Mouse (Mus musculus) liver, embryonic 16.5 days (tissue): ENCODE data around the gene Yif1b. TPM values are rescaled to one million over a fixed set of nuclear protein-coding genes. Genes with fewer than 3 reads are reported as not detected.

Experiments
- ATAC-seq: fragments of 200-750 bp; cut with Nextera tagmentation; 2 replicates; pipeline ENCODE4 v1.8.0; 2017; ENCODE audit warnings: low read depth, mild to moderate bottlenecking, moderate number of reproducible peaks, moderate library complexity
- H3K27ac ChIP-seq: fragments of 300-500 bp; sonication (generic); 2 replicates; pipeline ENCODE4 v1.5.1; 2014; ENCODE audit warnings: mild to moderate bottlenecking, low read length
- H3K27me3 ChIP-seq: fragments of 300-500 bp; sonication (generic); 2 replicates; pipeline ENCODE4 v1.6.1; 2014; ENCODE audit warnings: low read depth, low read length, mixed read lengths; ENCODE audit not compliant: control insufficient read depth, insufficient read depth
- H3K36me3 ChIP-seq: fragments of 300-500 bp; sonication (generic); 2 replicates; pipeline ENCODE4 v1.6.1; 2014; ENCODE audit warnings: mild to moderate bottlenecking; ENCODE audit not compliant: control insufficient read depth, insufficient read depth
- H3K4me1 ChIP-seq: fragments of 300-500 bp; sonication (generic); 2 replicates; pipeline ENCODE4 v1.6.1; 2014; ENCODE audit warnings: low read depth, low read length, mixed read lengths; ENCODE audit not compliant: control insufficient read depth
- H3K4me2 ChIP-seq: fragments of 300-500 bp; sonication (generic); 2 replicates; pipeline ENCODE4 v1.6.1; 2014; ENCODE audit warnings: low read depth, low read length, mixed read lengths
- H3K4me3 ChIP-seq: fragments of 300-500 bp; sonication (generic); 2 replicates; pipeline ENCODE4 v1.5.1; 2014; ENCODE audit warnings: low read depth, mild to moderate bottlenecking, low read length
- H3K9ac ChIP-seq: fragments of 300-500 bp; sonication (generic); 2 replicates; pipeline ENCODE4 v1.6.1; 2014; ENCODE audit warnings: low read depth, low read length
- H3K9me3 ChIP-seq: fragments of 300-500 bp; sonication (generic); replicated peaks from 2 replicates; pipeline ENCODE4 v1.6.1; 2016; ENCODE audit warnings: low read length; ENCODE audit not compliant: control insufficient read depth
- WGBS: fragments of 180-500 bp; shearing (Covaris S2); extraction: QIAGEN DNeasy Blood & Tissue Kit; methylation state at CpG from one replicate; pipeline ENCODE4 v1.1.7; 2014; ENCODE audit not compliant: insufficient replicate concordance; 5-methylcytosine and 5-hydroxymethylcytosine counted together
- polyA plus RNA-seq: library from polyadenylated mRNA; unstranded; fragments of >200 nt; fragmentation: Nextera tagmentation; extraction: Ambion mirVana; gene quantifications from 2 replicates; pipeline ENCODE4 v1.2.1, GENCODE M21; 2015

Yif1b gene
- polyA plus RNA-seq, 1 experiment from 2014 or later: 40.3 TPM

DNA sequence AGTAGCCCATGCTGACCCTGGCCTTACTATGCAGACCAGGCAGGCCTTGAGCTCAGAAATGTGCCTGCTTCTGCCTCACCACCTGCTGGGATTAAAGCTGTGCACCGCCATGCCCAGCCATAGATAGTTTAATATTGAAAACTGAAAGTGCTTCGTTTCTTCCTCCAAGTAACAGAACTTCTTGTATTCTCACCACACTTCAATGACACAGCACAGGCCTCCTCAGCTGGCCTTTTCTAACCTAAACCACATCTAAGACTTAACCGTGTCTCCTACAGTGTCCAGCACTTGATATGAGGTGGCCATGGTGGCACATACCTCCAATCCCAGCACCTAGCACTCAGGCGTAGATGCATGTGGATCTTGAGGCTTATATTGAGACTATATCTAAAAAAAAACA lies 32.3 kb downstream of the Yif1b start:
- 55% methylated on average over 4 of the region's 4 CpGs for WGBS
- no peaks in the 10 kb centered on the region for H3K9me3 ChIP-seq
- no peak for ATAC-seq
- no peak overlapping the region for H3K9ac ChIP-seq
- no peak overlapping the region for H3K27ac ChIP-seq
- H3K4me3 ChIP-seq: no peak overlapping the region
- H3K4me2 ChIP-seq: no peak overlapping the region
- H3K27me3 ChIP-seq: no peaks in the 10 kb centered on the region
- no peaks in the 10 kb centered on the region for H3K4me1 ChIP-seq
- H3K36me3 ChIP-seq: no peaks in the 10 kb centered on the region

DNA sequence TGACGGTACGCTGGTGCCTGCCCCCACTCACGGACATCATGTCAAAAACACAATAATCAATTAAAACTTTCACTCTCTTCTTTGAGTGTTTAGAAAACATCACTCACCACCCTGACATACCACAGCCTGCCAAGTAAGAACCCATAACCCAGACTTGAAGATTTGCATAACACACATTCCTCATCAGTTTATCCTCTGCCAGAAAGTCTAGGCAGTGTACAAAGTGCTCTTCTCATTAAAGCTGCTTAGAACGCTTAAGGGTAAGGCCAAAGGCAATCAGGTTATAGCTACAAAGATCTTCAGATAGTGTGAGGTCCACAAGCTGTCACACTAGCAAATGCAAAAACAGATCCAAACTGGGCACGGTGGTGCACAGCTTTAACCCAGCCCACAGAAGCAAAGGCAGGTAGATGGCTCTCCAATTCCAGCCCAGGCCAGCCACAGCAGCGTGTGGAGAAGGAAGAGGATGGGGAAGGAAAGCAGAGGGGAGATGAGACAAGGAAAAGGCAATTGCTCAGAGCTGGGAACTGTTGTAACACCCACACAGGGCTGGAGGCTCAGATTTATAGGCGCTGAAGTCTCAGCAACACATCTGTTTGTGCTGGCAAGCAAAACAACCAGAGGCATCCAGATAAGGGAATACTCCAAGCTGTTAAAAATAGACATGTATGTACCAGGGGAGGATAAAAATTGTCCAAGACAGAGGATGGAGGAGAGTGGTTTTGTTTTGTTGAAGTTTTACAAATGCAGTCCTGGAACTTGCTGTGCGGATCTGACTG lies 33.7 kb downstream of the Yif1b start:
- Histone ChIP-seq H3K9ac (no peak overlapping the region), H3K9me3 (no peaks in the 10 kb centered on the region), H3K27me3 (no peaks in the 10 kb centered on the region), H3K4me3 (no peak overlapping the region), H3K27ac (no peak overlapping the region), H3K4me2 (no peak overlapping the region), H3K36me3 (no peaks in the 10 kb centered on the region), H3K4me1 (no peaks in the 10 kb centered on the region)
- ATAC-seq: no peak
- WGBS: 65% methylated on average over 8 of the region's 8 CpGs

GRCm38 (mm10) chr7:29276715-29277114 lies 38.6 kb downstream of the Yif1b start:
- no peak overlapping the region for H3K4me2 ChIP-seq
- H3K9me3 ChIP-seq: no peaks in the 10 kb centered on the region
- H3K36me3 ChIP-seq: no peaks in the 10 kb centered on the region
- ATAC-seq: no peak
- H3K4me3 ChIP-seq: no peak overlapping the region
- H3K9ac ChIP-seq: no peak overlapping the region
- peaks cover 2% of the 10 kb centered on the region for H3K4me1 ChIP-seq
- H3K27me3 ChIP-seq: peaks cover 7% of the 10 kb centered on the region
- no peak overlapping the region for H3K27ac ChIP-seq
- WGBS: 63% methylated on average over 5 of the region's 5 CpGs

- Histone ChIP-seq H3K9ac (no peak overlapping the region), H3K27ac (no peak overlapping the region), H3K27me3 (peaks cover 11% of the 10 kb centered on the region), H3K4me2 (no peak overlapping the region), H3K4me1 (peaks cover 9% of the 10 kb centered on the region), H3K4me3 (no peak overlapping the region), H3K36me3 (no peaks in the 10 kb centered on the region), H3K9me3 (no peaks in the 10 kb centered on the region)
- 61% methylated on average over 4 of the region's 4 CpGs for WGBS
- ATAC-seq: no peak
These were observed 39.4 kb downstream of the Yif1b start for GRCm38 (mm10) chr7:29277510-29277909.

DNA sequence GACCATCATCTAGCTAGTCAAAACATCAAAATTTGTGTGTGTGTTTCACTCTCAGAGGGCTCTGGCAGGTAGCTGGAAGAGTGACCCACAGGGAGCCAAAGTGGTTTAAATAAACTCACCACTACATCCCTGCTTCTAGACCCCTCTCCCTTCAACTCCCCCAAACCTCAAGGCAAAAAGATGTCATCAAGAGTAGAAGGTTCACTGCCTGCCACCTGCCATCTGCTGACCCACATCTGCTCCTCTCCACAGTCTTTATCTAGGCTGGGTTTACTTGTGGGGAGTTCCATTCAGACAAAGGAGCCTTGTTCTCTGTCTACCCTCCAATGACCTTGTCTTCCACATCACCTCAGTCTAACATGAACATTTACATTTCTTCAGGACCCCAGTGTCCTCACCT lies 41.1 kb downstream of the Yif1b start:
- peaks cover 12% of the 10 kb centered on the region for H3K27me3 ChIP-seq
- H3K4me3 ChIP-seq: no peak overlapping the region
- no peak overlapping the region for H3K4me2 ChIP-seq
- H3K27ac ChIP-seq: no peak overlapping the region
- H3K9ac ChIP-seq: no peak overlapping the region
- H3K9me3 ChIP-seq: no peaks in the 10 kb centered on the region
- H3K4me1 ChIP-seq: peaks cover 9% of the 10 kb centered on the region
- no peaks in the 10 kb centered on the region for H3K36me3 ChIP-seq
- no peak for ATAC-seq

- Histone ChIP-seq H3K36me3 (no peaks in the 10 kb centered on the region), H3K4me3 (no peak overlapping the region), H3K9me3 (no peaks in the 10 kb centered on the region), H3K9ac (no peak overlapping the region), H3K27ac (no peak overlapping the region), H3K4me1 (peaks cover 9% of the 10 kb centered on the region), H3K4me2 (no peak overlapping the region), H3K27me3 (peaks cover 12% of the 10 kb centered on the region)
- 73% methylated on average over 8 of the region's 8 CpGs for WGBS
- no peak for ATAC-seq
These were observed 41.8 kb downstream of the Yif1b start for GRCm38 (mm10) chr7:29279924-29280323.

- H3K4me3 ChIP-seq: peak overlapping the region; percentile 66
- peaks cover 9% of the 10 kb centered on the region for H3K4me1 ChIP-seq
These were observed 42.7 kb downstream of the Yif1b start for GRCm38 (mm10) chr7:29280801-29281200.

DNA sequence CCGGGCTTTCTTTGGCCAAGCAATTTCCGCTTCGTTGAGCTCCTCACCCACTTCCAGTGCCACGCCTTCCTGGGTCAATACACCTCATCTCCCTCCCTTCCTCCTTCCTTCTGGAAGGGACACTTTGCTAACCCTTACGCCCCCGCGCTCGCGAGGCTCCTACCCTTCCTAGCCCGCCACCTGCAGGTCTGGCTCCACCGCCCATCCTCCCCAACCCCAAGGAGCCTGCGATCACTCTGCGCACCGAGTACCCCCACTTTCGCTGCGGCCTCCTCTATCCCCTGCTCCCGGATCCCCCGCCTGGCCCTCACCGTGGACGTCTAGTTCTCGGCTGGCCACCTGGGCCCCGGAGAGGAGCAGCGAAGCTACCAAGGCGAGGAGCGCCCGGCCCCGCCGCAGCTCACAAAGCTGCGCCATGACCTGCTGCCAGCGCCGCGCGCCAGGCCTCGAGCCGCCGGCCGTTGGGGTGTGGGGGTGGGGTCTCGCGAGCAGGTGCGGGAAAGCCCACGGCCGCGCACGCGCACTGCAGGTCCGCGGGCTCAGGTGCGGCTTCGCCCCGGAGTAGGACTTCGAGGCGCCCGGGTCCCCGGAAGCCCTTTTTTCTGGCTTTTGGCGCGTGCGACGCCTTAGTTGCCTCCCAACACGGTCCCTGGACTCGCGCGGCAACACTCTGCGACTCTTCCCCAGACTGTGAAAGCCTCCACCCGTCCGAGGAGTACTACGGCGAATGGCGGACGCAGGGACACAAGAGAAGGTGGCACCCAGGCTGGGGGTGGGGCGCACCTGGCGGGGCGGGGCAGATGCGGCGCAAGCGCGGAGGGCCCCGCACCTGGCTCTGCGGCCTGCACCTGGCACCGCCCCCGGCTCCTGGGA lies 43.3 kb downstream of the Yif1b start, which contains the start of gene Spint2:
TSS of gene Spint2 (minus strand) at position 712 of the 873 bp plus-strand sequence.
- Histone ChIP-seq H3K27me3 (peaks cover 14% of the 10 kb centered on the region), H3K36me3 (no peaks in the 10 kb centered on the region), H3K4me3 (peak within 1 kb of the TSS; percentile 66), H3K4me1 (peaks cover 9% of the 10 kb centered on the region), H3K9ac (peak within 1 kb of the TSS; percentile 69), H3K9me3 (no peaks in the 10 kb centered on the region), H3K27ac (peak within 1 kb of the TSS; percentile 38), H3K4me2 (peak within 1 kb of the TSS; percentile 83)
- ATAC-seq: peak; percentile 84
- WGBS: under 1% methylated on average over 73 of the region's 80 CpGs

More at GRCm38 (mm10) chr7:29280801-29281200, 42.7 kb downstream of the Yif1b start:
- H3K4me2 ChIP-seq: peak overlapping the region; percentile 83
- H3K36me3 ChIP-seq: no peaks in the 10 kb centered on the region
- no peaks in the 10 kb centered on the region for H3K9me3 ChIP-seq
- WGBS: 10% methylated on average over 13 of the region's 13 CpGs
- H3K27ac ChIP-seq: no peak overlapping the region
- no peak for ATAC-seq
- peak overlapping the region; percentile 69; the same call in 1 of the 2 replicates for H3K9ac ChIP-seq
- peaks cover 12% of the 10 kb centered on the region for H3K27me3 ChIP-seq
